Mouse (Mus musculus) bone marrow macrophage, adult 2 months (primary cell): ENCODE measurements around the gene Phactr2.

Source experiments
- CTCF ChIP-seq: IDR thresholded peaks from 2 replicates; pipeline ENCODE4 v1.5.1; 2012; ENCODE audit warnings: low read depth, mild to moderate bottlenecking, low read length, moderate library complexity
- POLR2A ChIP-seq: IDR thresholded peaks from 2 replicates; pipeline ENCODE4 v1.6.1; 2012; ENCODE audit warnings: mild to moderate bottlenecking, low read depth, low read length, borderline replicate concordance

- TF ChIP-seq CTCF (no peak), POLR2A (no peak)
These were observed 252.1 kb downstream of the Phactr2 start for GRCm38 (mm10) chr10:13222135-13222534.
